Mouse (Mus musculus) heart, embryonic 13.5 days (tissue): ENCODE measurements at regions not wholly inside any gene's neighbourhood (a gene's known extent, or its start where the extent isn't known, plus 50 kb on each side); places are given as distances from the start of the nearest gene placed in this dataset.

Experiments used
- ATAC-seq: fragments of 200-750 bp; cut with Nextera tagmentation; 2 replicates; pipeline ENCODE4 v1.8.0; 2017; ENCODE audit warnings: moderate TSS enrichment; ENCODE audit not compliant: insufficient number of reproducible peaks, low FRiP score, low TSS enrichment; ENCODE audit errors: extremely low read depth
- H3K27ac ChIP-seq: fragments of 300-500 bp; sonication (generic); replicated peaks from 2 replicates; pipeline ENCODE4 v1.5.1; 2015; ENCODE audit warnings: moderate library complexity, mild to moderate bottlenecking, inconsistent platforms
- H3K27me3 ChIP-seq: fragments of 300-500 bp; sonication (generic); replicated peaks from 2 replicates; pipeline ENCODE4 v1.6.1; 2015; ENCODE audit warnings: mild to moderate bottlenecking, inconsistent platforms
- H3K36me3 ChIP-seq: fragments of 300-500 bp; sonication (generic); 2 replicates; pipeline ENCODE4 v1.6.1; 2015; ENCODE audit warnings: mild to moderate bottlenecking, inconsistent platforms
- H3K4me1 ChIP-seq: fragments of 300-500 bp; sonication (generic); 2 replicates; pipeline ENCODE4 v1.6.1; 2015; ENCODE audit warnings: inconsistent platforms
- H3K4me2 ChIP-seq: fragments of 300-500 bp; sonication (generic); 2 replicates; pipeline ENCODE4 v1.6.1; 2015; ENCODE audit warnings: inconsistent platforms, mild to moderate bottlenecking, moderate library complexity
- H3K4me3 ChIP-seq: fragments of 300-500 bp; sonication (generic); 2 replicates; pipeline ENCODE4 v1.5.1; 2015; ENCODE audit warnings: moderate library complexity, mild to moderate bottlenecking, inconsistent platforms
- H3K9ac ChIP-seq: fragments of 300-500 bp; sonication (generic); 2 replicates; pipeline ENCODE4 v1.6.1; 2015; ENCODE audit warnings: inconsistent platforms, mild to moderate bottlenecking, moderate library complexity
- H3K9me3 ChIP-seq: fragments of 300-500 bp; sonication (generic); 2 replicates; pipeline ENCODE4 v1.6.1; 2016; ENCODE audit warnings: inconsistent platforms
- WGBS: fragments of 180-500 bp; shearing (Covaris S2); methylation state at CpG from one replicate; pipeline ENCODE4 v1.1.7; 2015; ENCODE audit warnings: mixed read lengths; 5-methylcytosine and 5-hydroxymethylcytosine counted together

DNA sequence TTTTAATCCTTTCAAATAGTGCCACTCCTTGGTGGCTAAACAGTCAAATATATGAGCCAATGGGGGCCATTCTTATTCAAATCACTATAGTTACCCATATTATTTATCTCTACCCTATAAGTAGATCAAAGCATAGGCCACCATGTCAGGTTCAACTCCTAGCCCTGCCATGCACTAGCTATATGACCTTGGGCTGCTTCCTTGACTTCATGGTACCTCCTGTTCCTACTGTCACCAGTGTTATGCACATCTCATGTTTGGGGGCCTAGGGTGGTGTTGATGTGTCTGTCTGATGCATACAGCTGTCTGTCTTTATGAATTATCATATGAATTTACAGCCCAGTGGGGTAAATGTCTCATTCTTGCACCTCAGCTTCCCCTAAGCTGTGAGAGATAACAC lies 310.6 kb downstream of the Rps24 start:
- no peak overlapping the region for H3K4me2 ChIP-seq
- H3K4me1 ChIP-seq, result peaks cover 9% of the 10 kb centered on the region
- H3K9ac ChIP-seq, result no peak overlapping the region
- H3K27ac ChIP-seq, result no peak overlapping the region
- ATAC-seq, result no peak
- peaks cover 5% of the 10 kb centered on the region; the same call in 1 of the 2 replicates for H3K9me3 ChIP-seq
- no peaks in the 10 kb centered on the region for H3K27me3 ChIP-seq
- H3K36me3 ChIP-seq, result no peaks in the 10 kb centered on the region
- H3K4me3 ChIP-seq, result no peak overlapping the region

DNA sequence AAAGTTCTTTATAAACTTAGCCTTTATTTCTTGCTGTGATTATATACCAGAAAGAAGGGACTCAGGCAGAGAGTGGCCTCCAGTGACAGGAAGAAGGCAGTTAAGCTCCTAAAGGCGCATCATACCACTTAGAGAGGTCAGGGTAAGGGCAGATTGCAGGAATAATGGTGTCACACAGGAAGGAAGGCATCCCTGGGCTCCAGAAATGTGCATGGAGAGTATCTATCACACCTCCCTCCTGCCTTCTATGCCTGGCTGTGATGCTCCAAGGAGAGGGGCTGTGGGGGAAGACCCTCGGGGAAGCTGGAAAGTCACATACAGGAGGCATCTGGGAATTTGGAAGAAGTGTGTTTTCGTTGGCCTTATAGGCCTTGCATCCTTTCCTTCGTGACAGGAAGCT lies 311.1 kb downstream of the Rps24 start:
- Histone ChIP-seq H3K9me3 (peaks cover 5% of the 10 kb centered on the region; the same call in 1 of the 2 replicates), H3K27me3 (no peaks in the 10 kb centered on the region), H3K4me3 (no peak overlapping the region), H3K9ac (no peak overlapping the region), H3K36me3 (no peaks in the 10 kb centered on the region), H3K4me1 (peaks cover 9% of the 10 kb centered on the region), H3K27ac (no peak overlapping the region), H3K4me2 (no peak overlapping the region)
- 55% methylated on average over 4 of the region's 4 CpGs for WGBS
- ATAC-seq, result no peak

DNA sequence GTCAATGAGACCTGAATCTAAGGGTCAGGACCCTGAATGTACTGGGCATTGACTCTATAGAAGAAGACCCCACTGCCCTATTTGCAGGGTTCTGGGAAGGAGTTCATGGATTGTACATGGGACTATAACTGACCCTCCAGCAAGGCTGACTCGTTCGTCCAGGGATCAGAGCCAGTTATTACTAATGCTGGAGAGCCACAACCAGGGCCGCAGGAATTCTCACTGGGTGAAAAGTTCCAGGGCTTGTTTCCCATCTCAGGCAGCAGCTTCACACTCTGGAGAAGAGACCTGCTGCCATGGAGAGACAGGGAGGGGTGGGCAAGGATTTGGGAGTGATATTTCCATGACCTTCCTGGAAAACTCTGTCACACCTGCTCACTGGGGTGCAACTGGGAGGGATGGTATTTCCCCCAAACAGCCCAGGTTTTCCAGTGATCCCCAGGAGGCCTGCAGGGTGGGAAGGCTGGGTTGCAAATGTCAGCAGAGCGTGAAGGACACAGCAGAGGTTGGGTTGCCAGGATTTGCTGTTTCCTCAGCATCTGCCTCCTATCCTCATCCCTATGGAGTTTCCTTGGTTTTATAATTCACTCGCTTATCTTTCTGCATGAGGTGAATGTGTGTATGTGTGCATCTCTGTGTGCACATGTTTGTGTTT lies 316.2 kb downstream of the Rps24 start:
- Histone ChIP-seq H3K4me2 (no peak overlapping the region), H3K27ac (no peak overlapping the region), H3K4me3 (no peak overlapping the region), H3K36me3 (no peaks in the 10 kb centered on the region), H3K27me3 (no peaks in the 10 kb centered on the region), H3K9me3 (no peaks in the 10 kb centered on the region), H3K9ac (no peak overlapping the region), H3K4me1 (peaks cover 9% of the 10 kb centered on the region)
- WGBS, result 70% methylated on average over 5 of the region's 5 CpGs
- no peak for ATAC-seq

DNA sequence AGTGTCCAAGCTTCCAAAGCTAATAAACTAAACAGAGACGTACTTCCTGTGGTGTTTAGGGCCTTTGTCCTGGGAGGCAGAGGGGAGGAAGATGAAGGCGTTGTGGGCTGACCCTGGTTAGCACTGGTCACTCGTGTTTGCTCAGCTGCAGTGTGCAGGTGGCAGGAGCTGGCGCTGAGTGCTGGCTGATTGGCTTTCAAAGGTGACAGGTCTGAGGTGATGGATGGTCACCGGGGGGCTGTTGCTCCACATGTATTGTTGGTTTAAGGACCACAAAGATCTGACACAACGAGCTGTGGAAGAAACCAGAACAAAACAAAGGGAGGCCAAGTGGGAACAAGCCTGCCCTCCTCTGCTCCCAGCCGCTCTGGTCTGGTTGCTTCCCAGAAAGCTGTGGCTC lies 320.1 kb downstream of the Rps24 start:
- H3K4me1 ChIP-seq, result peaks cover 11% of the 10 kb centered on the region
- H3K27me3 ChIP-seq, result no peaks in the 10 kb centered on the region
- no peaks in the 10 kb centered on the region for H3K36me3 ChIP-seq
- no peak overlapping the region for H3K4me3 ChIP-seq
- no peak for ATAC-seq
- no peaks in the 10 kb centered on the region for H3K9me3 ChIP-seq
- H3K9ac ChIP-seq, result no peak overlapping the region
- H3K27ac ChIP-seq, result no peak overlapping the region
- WGBS, result 23% methylated on average over 7 of the region's 7 CpGs
- H3K4me2 ChIP-seq, result no peak overlapping the region

DNA sequence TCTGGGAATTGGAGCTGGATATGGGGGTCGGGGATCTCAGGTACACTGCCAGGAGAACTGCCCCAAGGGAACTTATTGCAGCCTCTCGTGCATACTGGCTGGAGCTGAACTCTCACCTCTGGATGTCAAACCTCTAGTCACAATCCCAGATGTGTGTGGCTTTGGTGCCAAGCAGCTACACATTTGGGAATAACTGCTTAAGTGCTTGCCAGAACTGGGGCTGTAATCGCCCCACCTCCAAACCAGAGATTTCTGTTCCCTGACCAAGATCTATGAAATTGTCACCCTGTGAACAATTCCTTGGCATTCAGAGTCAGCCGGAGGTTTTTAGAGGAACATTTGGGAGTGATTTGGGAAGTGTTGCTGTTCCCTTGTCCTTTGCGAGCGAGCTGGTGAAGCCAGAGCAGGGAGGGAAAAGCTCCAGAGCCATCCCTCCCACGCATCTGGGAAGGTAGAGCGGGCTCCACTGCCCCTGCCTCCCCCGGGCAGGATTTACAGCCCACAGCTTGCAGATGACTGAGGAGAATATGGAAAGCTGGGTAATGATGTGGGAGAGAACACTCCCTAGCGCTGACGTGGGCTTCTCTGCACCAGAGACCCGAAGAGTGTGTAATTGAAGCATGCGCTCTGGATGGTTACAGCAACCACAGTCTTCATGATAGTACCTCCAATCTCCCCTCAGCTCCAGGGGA lies 336.1 kb downstream of the Rps24 start:
- no peak overlapping the region for H3K9ac ChIP-seq
- no peak for ATAC-seq
- peak overlapping the region; percentile 50 for H3K27ac ChIP-seq
- H3K27me3 ChIP-seq, result no peaks in the 10 kb centered on the region
- 57% methylated on average over 13 of the region's 13 CpGs for WGBS
- H3K4me2 ChIP-seq, result no peak overlapping the region; the same call in 1 of the 2 replicates
- no peak overlapping the region for H3K4me3 ChIP-seq
- H3K9me3 ChIP-seq, result no peaks in the 10 kb centered on the region
- no peaks in the 10 kb centered on the region for H3K36me3 ChIP-seq
- peaks cover 33% of the 10 kb centered on the region for H3K4me1 ChIP-seq

DNA sequence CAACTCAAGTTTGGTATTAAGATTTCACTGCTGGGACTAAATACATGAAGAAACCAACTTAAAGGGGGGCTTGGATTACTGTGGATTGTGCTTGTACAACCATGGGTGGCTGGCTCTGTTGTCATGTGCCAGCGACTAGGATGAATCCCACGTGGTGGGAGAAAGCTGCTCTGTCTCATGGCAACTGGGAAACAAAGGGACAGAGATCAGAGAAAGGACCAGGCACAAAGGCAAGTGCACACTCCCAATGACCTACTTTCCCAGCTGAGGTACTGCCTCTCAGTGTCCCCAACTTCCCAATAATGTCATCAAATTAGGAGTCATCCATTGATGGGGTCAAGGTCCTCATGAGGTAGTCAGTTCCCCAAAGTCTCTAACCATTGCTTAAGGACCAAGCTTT lies 337.4 kb downstream of the Rps24 start:
- no peak overlapping the region for H3K9ac ChIP-seq
- no peaks in the 10 kb centered on the region for H3K9me3 ChIP-seq
- H3K4me1 ChIP-seq, result peaks cover 46% of the 10 kb centered on the region
- H3K36me3 ChIP-seq, result no peaks in the 10 kb centered on the region
- no peaks in the 10 kb centered on the region for H3K27me3 ChIP-seq
- whole genome bisulfite sequencing, result 68% methylated on average over 2 of the region's 2 CpGs
- no peak for ATAC-seq
- no peak overlapping the region for H3K4me3 ChIP-seq
- peak overlapping the region; percentile 24; the same call in 1 of the 2 replicates for H3K27ac ChIP-seq
- no peak overlapping the region for H3K4me2 ChIP-seq

DNA sequence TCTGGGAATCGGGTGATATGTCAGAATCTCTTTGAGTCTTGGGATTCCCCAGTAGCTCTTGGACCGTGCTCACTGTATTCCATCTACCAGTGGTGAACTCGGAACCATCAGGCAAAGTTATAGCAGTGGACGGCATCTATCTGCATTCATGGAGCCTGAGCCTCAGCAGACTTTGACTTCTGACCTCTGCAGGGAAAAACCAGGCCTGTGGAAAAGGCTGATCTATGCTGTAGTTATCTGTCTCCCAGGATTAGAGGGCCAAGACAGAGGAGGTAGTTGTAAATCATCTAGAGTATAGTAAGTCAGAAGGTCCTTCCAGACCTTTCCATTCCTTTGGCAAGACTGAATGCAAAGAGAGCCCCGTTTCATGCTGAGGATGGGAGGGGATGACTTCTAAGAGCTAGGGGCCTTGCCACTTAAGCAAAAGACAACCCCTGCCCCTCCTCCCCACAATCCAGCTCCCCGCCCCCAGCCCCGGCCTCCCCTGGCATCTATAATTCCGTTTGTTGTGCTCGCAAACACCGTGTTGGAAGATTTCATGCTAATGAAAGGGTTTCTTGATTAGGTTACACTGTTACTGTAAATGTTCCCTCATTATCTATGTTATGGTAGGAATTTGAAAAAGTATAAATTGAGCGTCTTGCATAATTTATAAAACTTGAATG lies 338.9 kb downstream of the Rps24 start:
- 56% methylated on average over 11 of the region's 11 CpGs for WGBS
- Histone ChIP-seq H3K4me2 (no peak overlapping the region), H3K9me3 (no peaks in the 10 kb centered on the region), H3K27me3 (no peaks in the 10 kb centered on the region), H3K36me3 (no peaks in the 10 kb centered on the region), H3K4me1 (peaks cover 53% of the 10 kb centered on the region), H3K27ac (peak overlapping the region; percentile 33), H3K4me3 (no peak overlapping the region), H3K9ac (no peak overlapping the region)
- ATAC-seq, result no peak

DNA sequence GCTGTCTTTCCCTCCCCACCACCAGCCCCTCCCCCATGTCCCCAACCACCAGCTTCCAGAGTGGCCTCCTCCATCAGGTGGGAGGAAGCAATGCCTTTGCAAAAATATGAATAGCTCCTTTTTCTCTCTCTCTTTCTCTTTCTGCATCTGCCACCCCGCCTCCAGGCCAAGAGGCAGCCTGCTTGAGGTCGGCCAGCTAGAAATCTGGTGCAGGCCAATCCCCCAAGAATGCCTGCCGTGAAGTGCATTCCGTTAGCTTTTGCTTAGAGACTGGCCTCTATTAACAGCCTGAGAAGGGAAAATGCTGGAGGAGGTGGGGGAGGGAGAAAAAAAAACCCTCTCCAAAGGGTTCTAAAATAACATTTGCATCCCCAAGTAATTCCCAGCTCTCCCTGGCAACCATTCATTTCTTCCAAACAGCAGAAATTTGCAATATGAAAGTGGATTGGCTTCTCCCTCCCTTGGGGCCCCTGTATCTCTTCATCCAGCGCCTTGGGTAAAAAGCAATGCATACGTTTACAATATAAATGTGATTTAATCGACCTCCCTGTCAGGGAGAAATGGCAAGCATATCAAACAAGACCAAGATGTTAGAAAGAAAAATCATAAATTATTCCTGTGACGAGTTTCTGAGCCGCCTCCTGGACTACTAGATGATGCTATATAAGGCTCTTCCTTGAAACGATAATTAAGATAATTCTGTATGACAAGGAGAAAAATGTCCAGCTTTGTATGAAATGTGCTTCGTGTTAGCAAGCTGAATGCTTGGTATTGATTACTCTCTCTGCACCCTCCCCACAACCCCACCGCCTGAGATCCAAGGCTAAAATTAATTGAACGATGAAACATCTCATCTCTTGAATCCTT lies 339.8 kb downstream of the Rps24 start:
- Histone ChIP-seq H3K4me3 (no peak overlapping the region), H3K27ac (peak overlapping the region; percentile 70), H3K9ac (no peak overlapping the region), H3K36me3 (no peaks in the 10 kb centered on the region), H3K4me1 (peaks cover 54% of the 10 kb centered on the region), H3K9me3 (no peaks in the 10 kb centered on the region), H3K4me2 (no peak overlapping the region), H3K27me3 (no peaks in the 10 kb centered on the region)
- WGBS, result 39% methylated on average over 13 of the region's 13 CpGs
- no peak for ATAC-seq

DNA sequence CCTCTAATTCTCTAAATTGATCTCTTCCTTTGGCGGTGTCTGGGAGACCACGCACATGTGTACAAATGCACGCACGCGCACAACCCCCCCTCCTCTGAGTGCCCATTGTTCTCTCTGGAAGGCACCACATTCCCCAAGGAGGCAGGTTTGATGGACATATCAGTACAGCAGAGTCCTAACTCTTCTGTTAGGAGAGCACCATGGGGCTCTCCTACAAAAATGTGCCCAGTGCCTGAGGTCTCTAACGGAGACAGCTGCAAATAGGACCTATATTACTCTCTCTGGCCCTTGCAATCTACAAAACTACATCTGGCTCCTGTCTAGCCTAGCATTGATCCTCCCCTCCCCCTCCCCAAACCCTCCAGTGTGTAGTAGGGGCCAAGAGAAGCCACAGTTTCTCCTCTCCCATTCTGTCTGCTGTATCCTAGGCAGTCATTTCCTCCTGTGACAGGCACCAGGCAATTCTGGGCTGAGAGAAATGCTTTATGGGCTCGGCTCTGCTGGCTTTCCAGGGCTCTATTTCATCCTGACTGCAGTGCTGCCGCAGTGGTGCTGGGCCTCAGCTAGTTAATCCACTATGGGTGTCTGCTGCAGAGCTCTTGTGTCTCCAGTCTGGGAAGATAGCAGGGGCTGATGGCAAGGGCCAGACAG lies 340.6 kb downstream of the Rps24 start:
- peaks cover 58% of the 10 kb centered on the region for H3K4me1 ChIP-seq
- peak overlapping the region; percentile 70 for H3K27ac ChIP-seq
- no peak overlapping the region for H3K4me3 ChIP-seq
- peak overlapping the region; percentile 37; the same call in 1 of the 2 replicates for H3K9ac ChIP-seq
- no peaks in the 10 kb centered on the region for H3K9me3 ChIP-seq
- H3K4me2 ChIP-seq, result no peak overlapping the region; the same call in 1 of the 2 replicates
- H3K36me3 ChIP-seq, result no peaks in the 10 kb centered on the region
- WGBS, result 30% methylated on average over 8 of the region's 8 CpGs
- ATAC-seq, result no peak
- no peaks in the 10 kb centered on the region for H3K27me3 ChIP-seq

DNA sequence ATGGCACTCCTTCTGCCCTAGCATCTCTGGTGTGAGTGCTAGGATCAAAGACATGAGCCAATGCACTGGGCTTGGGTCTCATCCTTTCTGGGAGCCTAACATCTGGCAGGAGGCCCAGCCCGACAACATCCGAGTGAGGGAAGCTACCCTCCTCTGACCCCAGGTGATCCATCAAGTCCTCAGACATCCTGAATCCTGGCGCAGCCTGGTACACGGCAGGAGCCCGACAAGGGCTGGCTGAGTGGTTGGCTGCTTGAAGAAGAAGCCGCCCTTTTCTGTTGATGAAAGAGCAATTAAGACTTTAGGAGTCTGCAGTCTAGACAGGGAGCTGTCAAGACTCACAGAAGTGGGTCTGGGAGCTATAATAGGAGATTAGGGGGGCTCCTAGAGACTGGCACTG lies 342.1 kb downstream of the Rps24 start:
- no peak for ATAC-seq

More for the DNA sequence above, 342.1 kb downstream of the Rps24 start:
- Histone ChIP-seq H3K36me3 (no peaks in the 10 kb centered on the region), H3K27me3 (no peaks in the 10 kb centered on the region), H3K9ac (no peak overlapping the region), H3K4me3 (no peak overlapping the region), H3K4me1 (peaks cover 60% of the 10 kb centered on the region), H3K27ac (0 out of 2 replicates have a peak overlapping the region, but pooled peaks have one; percentile 0), H3K9me3 (no peaks in the 10 kb centered on the region), H3K4me2 (no peak overlapping the region)
- 26% methylated on average over 6 of the region's 6 CpGs for WGBS
